Mouse (Mus musculus) CH12.LX (cell line): ENCODE data around the gene Htr2c.

ENCODE experiments used
- CTCF ChIP-seq, 2 experiments: IDR thresholded peaks in 1 of 2; conservative IDR thresholded peaks in 1 of 2; 2 replicates each; pipeline ENCODE4 v1.5.1; 2011 to 2012; ENCODE audit warnings: low read depth in 2 of 2, low read length in 2 of 2, improper control_type of control experiment in 1 of 2, inconsistent platforms in 1 of 2, mild to moderate bottlenecking in 1 of 2, moderate library complexity in 1 of 2
- ETS1 ChIP-seq: conservative IDR thresholded peaks from 2 replicates; pipeline ENCODE4 v1.6.1; 2012; ENCODE audit warnings: low read depth, mild to moderate bottlenecking, inconsistent platforms, low read length, improper control_type of control experiment, moderate library complexity
- NELFE ChIP-seq: IDR thresholded peaks from 2 replicates; pipeline ENCODE4 v1.6.1; 2011; ENCODE audit warnings: low read depth, low read length, improper control_type of control experiment
- NRF1 ChIP-seq: IDR thresholded peaks from 2 replicates; pipeline ENCODE4 v1.6.1; 2014; ENCODE audit warnings: low read depth, mild to moderate bottlenecking, inconsistent platforms, low read length, improper control_type of control experiment, moderate library complexity
- TBP ChIP-seq: conservative IDR thresholded peaks from 2 replicates; pipeline ENCODE4 v1.6.1; 2011; ENCODE audit warnings: low read depth, low read length, improper control_type of control experiment
- UBTF ChIP-seq: IDR thresholded peaks from 2 replicates; pipeline ENCODE4 v1.6.1; 2012; ENCODE audit warnings: low read depth, mild to moderate bottlenecking, inconsistent platforms, low read length, improper control_type of control experiment, moderate library complexity
- ZKSCAN1 ChIP-seq: IDR thresholded peaks from 2 replicates; pipeline ENCODE4 v1.6.1; 2012; ENCODE audit warnings: low read depth, inconsistent platforms, low read length, improper control_type of control experiment, borderline replicate concordance
- ZNF384 ChIP-seq: IDR thresholded peaks from 2 replicates; pipeline ENCODE4 v1.6.1; 2012; ENCODE audit warnings: low read depth, low read length, improper control_type of control experiment, inconsistent platforms

DNA sequence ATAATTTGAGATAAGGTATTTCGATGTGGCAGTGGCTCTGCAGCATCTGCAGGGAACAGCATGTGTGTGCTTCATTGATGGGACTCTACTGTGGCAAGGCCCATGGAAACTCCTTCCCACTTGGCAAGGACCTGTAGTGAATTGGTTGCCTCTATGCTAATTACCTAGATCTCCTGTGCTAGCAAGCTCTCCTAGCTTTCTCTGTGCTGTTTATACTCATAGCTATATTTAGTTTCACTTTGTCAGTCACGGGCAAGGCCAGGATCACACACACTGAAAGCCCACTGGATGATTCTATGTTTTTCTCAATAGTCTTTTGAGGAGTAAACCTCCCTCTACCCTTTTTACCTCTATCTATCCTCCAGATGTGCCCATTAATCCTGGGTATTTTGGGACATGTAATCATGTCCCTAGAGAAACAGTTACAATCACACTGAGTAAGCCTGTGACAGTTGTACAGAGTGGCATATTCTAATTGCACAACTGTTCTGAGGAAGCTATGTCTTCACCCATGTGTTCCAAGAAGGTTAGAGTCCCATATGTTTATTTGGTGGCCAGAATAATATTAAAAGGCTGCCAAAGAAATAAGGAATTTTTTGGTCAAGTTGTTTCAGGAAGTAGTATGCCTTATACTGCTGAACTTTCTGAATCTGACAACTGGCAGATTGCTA lies 16.0 kb upstream of the Htr2c start:
- no peak for TF ChIP-seq CTCF (conservative IDR thresholded peaks at IDR 0.05 in 1 of 2, IDR thresholded peaks at IDR 0.05 in 1 of 2; ENCODE audit: low read depth in 2 of 2, low read length in 2 of 2)
- no peak for TF ChIP-seq ZKSCAN1
- no peak for TF ChIP-seq NRF1
- TF ChIP-seq ZNF384 = no peak
- no peak for TF ChIP-seq UBTF
- no peak for TF ChIP-seq NELFE
- TF ChIP-seq TBP = no peak
- no peak for TF ChIP-seq ETS1
